ENCODE assay signal across 8 mouse cellular contexts in the genomic region with DNA sequence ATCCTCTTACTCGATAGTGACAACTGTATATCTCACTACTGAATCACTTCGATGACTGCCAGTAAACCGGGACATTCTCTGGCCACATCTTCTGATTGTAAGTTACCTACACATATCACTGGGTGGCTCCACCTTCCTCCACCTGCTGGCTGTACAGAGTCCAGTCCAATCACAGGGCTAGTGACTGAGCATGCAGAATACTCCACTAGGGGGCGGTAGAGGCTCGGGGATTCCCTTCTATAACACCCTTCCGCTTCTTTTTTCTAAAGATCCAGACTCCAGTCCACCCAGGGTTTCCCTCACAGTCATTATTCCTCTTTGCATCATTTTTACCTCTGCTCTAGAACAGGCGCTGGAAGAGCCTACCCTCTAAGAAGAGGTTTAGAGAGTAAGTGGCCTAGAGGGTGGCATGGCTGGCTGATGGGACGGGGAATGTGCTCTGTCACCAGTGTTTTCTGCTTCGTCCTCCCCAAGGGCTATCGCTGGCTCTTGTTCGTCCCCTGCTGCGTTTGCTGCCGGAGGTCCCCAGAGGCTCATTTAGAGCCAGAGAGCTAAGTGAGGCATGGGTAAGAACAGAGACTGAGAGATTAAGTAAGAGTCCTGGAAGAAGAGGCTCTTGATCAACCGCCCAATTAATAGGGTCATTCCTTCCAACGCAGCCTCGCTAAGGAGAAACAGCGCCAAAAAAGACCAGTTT. TPM values are rescaled to one million over a fixed set of nuclear protein-coding genes. Genes with fewer than 3 reads are reported as not detected.
DNase-seq lines count a peak whose midpoint lies in the region; ATAC-seq and TF ChIP-seq lines count a peak whose summit lies in the region.

No protein-coding gene starts in this region.

- intact Hi-C loops in gastrocnemius, postnatal 14 days (cut with DNase I; ENCODE audit: low total_unique reads), result loop anchor here (1.0 kb wide), 1 partner anchor 54 kb away; no protein-coding TSS in a partner anchor
- intact Hi-C loops in left cerebral cortex, adult 2 months (cut with DNase I), result loop anchor here (1.0 kb wide), 1 partner anchor 54 kb away; no protein-coding TSS in a partner anchor

- ATAC-seq in activated CD4-positive, CD25-positive, alpha-beta regulatory T cell, adult 4 months, result peak; percentile 87
- peak; percentile 78 for ATAC-seq in megakaryocyte, adult 5-6 weeks (ENCODE audit: poor library complexity, severe bottlenecking)

- DNase-seq in gastrocnemius, postnatal 14 days, result peak; percentile 78
- DNase-seq in induced T-regulatory cell, adult 2 months (ENCODE audit: low read depth), result peak; percentile 95
- DNase-seq in left cerebral cortex, adult 2 months (ENCODE audit: extremely low spot score in 1 of 2, low spot score in 2 of 2), result peak; percentile 79 to 82
- DNase-seq in right cerebral cortex, adult 2 months (ENCODE audit: low spot score in 2 of 2), result peak; percentile 89 to 91
- peak; percentile 56 for DNase-seq in urinary bladder, adult 2 months (ENCODE audit: low spot score)

- no peak overlapping the region for H3K27ac ChIP-seq in cortical plate, adult 2 months (ENCODE audit: insufficient read depth, low read length)
- no peak overlapping the region for H3K27ac ChIP-seq in left cerebral cortex, adult 2 months

- no peak for TF ChIP-seq POLR2A in cortical plate, adult 2 months (IDR thresholded peaks at IDR 0.05; ENCODE audit: extremely low read depth, insufficient read depth, low read length)

- H3K4me1 ChIP-seq in cortical plate, adult 2 months (ENCODE audit: control insufficient read depth, insufficient read depth, low read length), result no peaks in the 10 kb centered on the region

- no peak overlapping the region for H3K4me3 ChIP-seq in cortical plate, adult 2 months (ENCODE audit: insufficient read depth, low read length)
- H3K4me3 ChIP-seq in left cerebral cortex, adult 2 months, result 0 out of 2 replicates have a peak overlapping the region, but pooled peaks have one; percentile 19

- TF ChIP-seq CTCF in cortical plate, adult 2 months (IDR thresholded peaks at IDR 0.05; ENCODE audit: extremely low read depth, insufficient read depth, low read length), result peak; percentile 93
- peak; percentile 96 for TF ChIP-seq CTCF in left cerebral cortex, adult 2 months (IDR thresholded peaks at IDR 0.05)

RNA-seq across cellular contexts. Expression of a gene that starts 16.9 kb away (rescaled TPM):
- 10 to 100 TPM; 17.7 to 23.4 TPM for polyA plus RNA-seq in activated CD4-positive, CD25-positive, alpha-beta regulatory T cell, adult 4 months (2017; shearing (Covaris generic))
- 13.8 and 14.0 TPM in 2 replicates for polyA plus RNA-seq in cortical plate, adult 2 months (2012; rRNA removed)
- 1 to 10 TPM; 9.5 to 9.8 TPM for total RNA-seq in gastrocnemius, postnatal 14 days (2021)
- 10 to 100 TPM; 27.1 to 28.9 TPM for total RNA-seq in left cerebral cortex, adult 2 months (2021)
- 12.9 and 13.8 TPM in 2 replicates for total RNA-seq in megakaryocyte, adult 5-6 weeks (2015)
- 14.6 and 16.7 TPM in 2 replicates for total RNA-seq in megakaryocyte, adult 5-6 weeks (2017)
- polyA plus RNA-seq in urinary bladder, adult 2 months (2012; rRNA removed), result 17.2 and 18.1 TPM in 2 replicates
